Mouse (Mus musculus) CH12.LX (cell line): ENCODE results near the gene L3mbtl2. TPM values are rescaled to one million over a fixed set of nuclear protein-coding genes. Genes with fewer than 3 reads are reported as not detected.

Experiments
- DNase-seq: peaks from one replicate; pipeline ENCODE4 v3.0.0-alpha.2; 2013; ENCODE audit errors: extremely low read depth
- H3K27ac ChIP-seq: 2 replicates; pipeline ENCODE4 v1.5.1; 2012; ENCODE audit warnings: low read depth, mild to moderate bottlenecking, control low read depth, moderate library complexity; ENCODE audit not compliant: insufficient read depth
- H3K27me3 ChIP-seq: replicated peaks from 2 replicates; pipeline ENCODE3; 2012; ENCODE audit warnings: inconsistent platforms
- H3K36me3 ChIP-seq, 2 experiments: replicated peaks in 1 of 2; 2 replicates each; pipeline versions ENCODE3 to v1.6.1; 2012; ENCODE audit warnings: inconsistent platforms in 1 of 2, low read length in 1 of 2, mild to moderate bottlenecking in 1 of 2, mixed read lengths in 1 of 2, moderate library complexity in 1 of 2; ENCODE audit not compliant: control insufficient read depth in 1 of 2, insufficient read depth in 1 of 2
- H3K4me1 ChIP-seq, 2 experiments: 2 replicates each; pipeline ENCODE4 v1.6.1; 2012; ENCODE audit warnings: inconsistent platforms in 1 of 2, moderate library complexity in 1 of 2; ENCODE audit not compliant: insufficient read depth in 2 of 2, control insufficient read depth in 1 of 2
- H3K4me2 ChIP-seq: 2 replicates; pipeline ENCODE4 v1.6.1; 2012; ENCODE audit warnings: low read depth, mild to moderate bottlenecking, control low read depth; ENCODE audit not compliant: poor library complexity, insufficient read depth, severe bottlenecking
- H3K4me3 ChIP-seq, 3 experiments: fragments of 150-350 bp in 1 of 3; sonication (generic) in 1 of 3; replicated peaks in 1 of 3; 2 replicates each; pipeline versions ENCODE3 to v1.5.1; 2011 to 2012; ENCODE audit warnings: low read depth in 2 of 3, low read length in 2 of 3, mild to moderate bottlenecking in 2 of 3, moderate library complexity in 2 of 3, control low read depth in 1 of 3, improper control_type of control experiment in 1 of 3, inconsistent platforms in 1 of 3, mixed read lengths in 1 of 3; ENCODE audit not compliant: poor library complexity in 1 of 3
- H3K79me2 ChIP-seq: replicated peaks from 2 replicates; pipeline ENCODE4 v1.6.1; 2012; ENCODE audit warnings: mild to moderate bottlenecking, moderate library complexity; ENCODE audit not compliant: control insufficient read depth, poor library complexity, insufficient read depth, severe bottlenecking; ENCODE audit errors: extremely low read depth
- H3K9ac ChIP-seq: 2 replicates; pipeline ENCODE4 v1.6.1; 2012; ENCODE audit warnings: low read depth, mild to moderate bottlenecking, control low read depth, moderate library complexity; ENCODE audit not compliant: insufficient read depth
- H3K9me3 ChIP-seq: replicated peaks from 2 replicates; pipeline ENCODE3; 2012; ENCODE audit warnings: low read length, inconsistent platforms, mixed read lengths
- BHLHE40 ChIP-seq: IDR thresholded peaks from 2 replicates; pipeline ENCODE4 v1.6.1; 2011; ENCODE audit warnings: mild to moderate bottlenecking, low read depth, low read length, improper control_type of control experiment
- CHD2 ChIP-seq: IDR thresholded peaks from 2 replicates; pipeline ENCODE4 v1.6.1; 2011; ENCODE audit warnings: low read length, improper control_type of control experiment
- E2F4 ChIP-seq: IDR thresholded peaks from 2 replicates; pipeline ENCODE4 v1.6.1; 2011; ENCODE audit warnings: low read depth, low read length, improper control_type of control experiment; ENCODE audit not compliant: insufficient replicate concordance
- ELF1 ChIP-seq: IDR thresholded peaks from 2 replicates; pipeline ENCODE4 v1.6.1; 2014; ENCODE audit warnings: low read depth, mild to moderate bottlenecking, inconsistent platforms, low read length, improper control_type of control experiment
- EP300 ChIP-seq: IDR thresholded peaks from 2 replicates; pipeline ENCODE4 v1.6.1; 2011; ENCODE audit warnings: low read length, improper control_type of control experiment
- ETS1 ChIP-seq: conservative IDR thresholded peaks from 2 replicates; pipeline ENCODE4 v1.6.1; 2012; ENCODE audit warnings: low read depth, mild to moderate bottlenecking, inconsistent platforms, low read length, improper control_type of control experiment, moderate library complexity
- GABPA ChIP-seq: IDR thresholded peaks from 2 replicates; pipeline ENCODE4 v1.6.1; 2012; ENCODE audit warnings: low read depth, low read length, improper control_type of control experiment, inconsistent platforms; ENCODE audit not compliant: insufficient replicate concordance
- IRF4 ChIP-seq: IDR thresholded peaks from 2 replicates; pipeline ENCODE4 v1.6.1; 2014; ENCODE audit warnings: low read depth, mild to moderate bottlenecking, inconsistent platforms, low read length, improper control_type of control experiment
- KAT2A ChIP-seq: IDR thresholded peaks from 2 replicates; pipeline ENCODE4 v1.6.1; 2012; ENCODE audit warnings: low read length, improper control_type of control experiment, inconsistent platforms; ENCODE audit not compliant: insufficient replicate concordance
- MAX ChIP-seq: IDR thresholded peaks from 2 replicates; pipeline ENCODE4 v1.6.1; 2011; ENCODE audit warnings: low read length, improper control_type of control experiment
- MXI1 ChIP-seq: IDR thresholded peaks from 2 replicates; pipeline ENCODE4 v1.6.1; 2011; ENCODE audit warnings: mild to moderate bottlenecking, low read depth, low read length, improper control_type of control experiment
- MYC ChIP-seq: IDR thresholded peaks from 2 replicates; pipeline ENCODE4 v1.6.1; 2011; ENCODE audit warnings: low read depth, mild to moderate bottlenecking, improper control_type of control experiment, low read length
- NRF1 ChIP-seq: IDR thresholded peaks from 2 replicates; pipeline ENCODE4 v1.6.1; 2014; ENCODE audit warnings: low read depth, mild to moderate bottlenecking, inconsistent platforms, low read length, improper control_type of control experiment, moderate library complexity
- PAX5 ChIP-seq: IDR thresholded peaks from 2 replicates; pipeline ENCODE4 v1.6.1; 2012; ENCODE audit warnings: low read length, inconsistent platforms, mixed read lengths
- POLR2A ChIP-seq: IDR thresholded peaks from 2 replicates; pipeline ENCODE4 v1.6.1; 2011; ENCODE audit warnings: low read depth, mild to moderate bottlenecking, improper control_type of control experiment, low read length
- RCOR1 ChIP-seq: conservative IDR thresholded peaks from 2 replicates; pipeline ENCODE4 v1.6.1; 2012; ENCODE audit warnings: low read depth, mild to moderate bottlenecking, inconsistent platforms, low read length, improper control_type of control experiment
- SIN3A ChIP-seq: IDR thresholded peaks from 2 replicates; pipeline ENCODE4 v1.6.1; 2012; ENCODE audit warnings: low read length, improper control_type of control experiment, inconsistent platforms
- SMC3 ChIP-seq: IDR thresholded peaks from 2 replicates; pipeline ENCODE4 v1.6.1; 2011; ENCODE audit warnings: low read depth, low read length, improper control_type of control experiment
- UBTF ChIP-seq: IDR thresholded peaks from 2 replicates; pipeline ENCODE4 v1.6.1; 2012; ENCODE audit warnings: low read depth, mild to moderate bottlenecking, inconsistent platforms, low read length, improper control_type of control experiment, moderate library complexity
- USF2 ChIP-seq: conservative IDR thresholded peaks from 2 replicates; pipeline ENCODE4 v1.6.1; 2011; ENCODE audit warnings: low read depth, low read length, improper control_type of control experiment
- ZC3H11A ChIP-seq: IDR thresholded peaks from 2 replicates; pipeline ENCODE4 v1.6.1; 2012; ENCODE audit warnings: low read depth, mild to moderate bottlenecking, inconsistent platforms, low read length, improper control_type of control experiment
- ZMIZ1 ChIP-seq: IDR thresholded peaks from 2 replicates; pipeline ENCODE4 v1.6.1; 2012; ENCODE audit warnings: low read depth, mild to moderate bottlenecking, inconsistent platforms, low read length, improper control_type of control experiment
- ZNF384 ChIP-seq: IDR thresholded peaks from 2 replicates; pipeline ENCODE4 v1.6.1; 2012; ENCODE audit warnings: low read depth, low read length, improper control_type of control experiment, inconsistent platforms
- dilution Hi-C: fragments of 300-500 bp; cut with MboI; formaldehyde crosslinking; loops from 2 replicates; pipeline ENCODE4 v1.14.3; 2020; ENCODE audit warnings: low sequenced_read_pairs; ENCODE audit not compliant: extremely low pct_unique_long_range_greater_than_20kb, extremely low pct_ligation_motif_present
- in situ Hi-C: fragments of 300-500 bp; cut with MboI; formaldehyde crosslinking; loops from 3 replicates; pipeline ENCODE4 v1.14.3; 2019; ENCODE audit warnings: low sequenced_read_pairs, low pct_ligation_motif_present, low pct_unique_long_range_greater_than_20kb, mixed read lengths
- polyA plus RNA-seq: library from polyadenylated mRNA; unstranded; fragments of >175 nt; gene quantifications from 2 replicates; pipeline ENCODE4 v1.2.1, GENCODE M21; 2012; ENCODE audit warnings: low read depth; ENCODE audit not compliant: insufficient read length
- total RNA-seq, 2 experiments: library from RNA; depleted of rRNA; stranded (reverse); fragments of 300-350 nt in 1 of 2; fragments of >200 nt in 1 of 2; gene quantifications; 2 replicates each; pipeline ENCODE4 v1.2.3; 2012 to 2014

The L3mbtl2 gene
- total and polyA plus RNA-seq, 3 experiments: 26.4 to 40.0 (median 29.7) TPM

DNA sequence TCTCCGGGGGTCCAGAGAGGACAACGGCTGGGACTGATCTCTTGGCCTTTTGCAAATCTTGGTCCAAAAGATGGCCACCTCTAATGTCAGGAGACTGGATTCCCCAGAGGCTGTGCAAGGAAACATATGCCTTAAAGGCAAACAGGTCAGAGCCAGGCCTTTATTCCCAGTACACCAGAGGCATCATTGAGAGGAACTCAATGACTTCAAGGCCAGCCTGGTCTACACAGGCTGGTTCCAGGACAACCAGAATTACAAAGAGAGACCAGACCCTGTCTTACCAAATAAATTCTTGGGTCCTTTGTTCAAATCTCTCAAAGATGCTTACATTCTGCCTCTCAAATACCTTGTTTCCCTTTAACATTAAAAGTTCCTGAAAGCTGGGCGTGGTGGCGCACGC lies 58.7 kb downstream of the L3mbtl2 start:
- Histone ChIP-seq H3K36me3 (peaks cover 76 to 95% of the 10 kb centered on the region in 2 experiments), H3K27me3 (no peaks in the 10 kb centered on the region), H3K4me3 (no peak overlapping the region), H3K4me2 (no peak overlapping the region), H3K9me3 (no peaks in the 10 kb centered on the region), H3K27ac (no peak overlapping the region), H3K9ac (no peak overlapping the region), H3K79me2 (peaks cover 47% of the 10 kb centered on the region), H3K4me1 (peaks cover 5 to 21% of the 10 kb centered on the region in 2 experiments; a peak in 3 of 4 replicates)
- DNase-seq: no peak
- dilution Hi-C loops: no loop called here
- TF ChIP-seq ETS1 (no peak), MXI1 (no peak), SIN3A (no peak), NRF1 (no peak), ELF1 (no peak)
- TF ChIP-seq, all 38 proteins: peak for 0
- in situ Hi-C loops: loop anchor here (25.0 kb wide), 1 partner anchor 190 kb away; no protein-coding TSS in a partner anchor

DNA sequence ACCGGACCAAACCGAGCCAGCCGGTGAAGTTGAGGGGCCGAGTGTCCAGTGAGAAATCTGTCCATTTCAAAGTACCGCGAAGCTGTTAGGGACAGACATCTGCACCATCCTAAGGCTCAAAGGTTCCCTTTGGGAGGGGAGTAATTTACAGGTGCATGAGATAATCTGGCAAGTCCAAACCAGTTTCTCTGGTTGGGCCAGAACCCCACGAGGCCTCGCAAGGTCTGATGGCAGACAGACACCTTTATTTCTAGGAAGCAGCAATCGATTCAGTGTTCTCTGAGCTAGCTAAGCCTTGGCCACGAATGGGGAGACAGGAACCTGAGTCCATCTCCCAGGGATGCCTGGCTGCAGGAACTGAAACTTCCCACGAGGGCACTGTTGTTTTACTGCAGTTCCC lies 60.0 kb downstream of the L3mbtl2 start:
- in situ Hi-C loops (loop anchor here (25.0 kb wide), 1 partner anchor 189 kb away; no protein-coding TSS in a partner anchor), dilution Hi-C loops (no loop called here)
- peaks cover 60% of the 10 kb centered on the region for H3K79me2 ChIP-seq
- H3K36me3 ChIP-seq: peaks cover 64 to 85% of the 10 kb centered on the region in 2 experiments
- no peak for DNase-seq
- no peaks in the 10 kb centered on the region for H3K27me3 ChIP-seq
- H3K4me3 ChIP-seq: no peak overlapping the region
- no peak overlapping the region for H3K4me2 ChIP-seq
- no peaks in the 10 kb centered on the region for H3K9me3 ChIP-seq
- no peak overlapping the region for H3K9ac ChIP-seq
- no peak overlapping the region for H3K27ac ChIP-seq
- peaks cover 5 to 29% of the 10 kb centered on the region in 2 experiments for H3K4me1 ChIP-seq
- TF ChIP-seq MYC: no peak
- TF ChIP-seq MAX: no peak
- TF ChIP-seq ZMIZ1: no peak
- TF ChIP-seq UBTF: no peak
- TF ChIP-seq E2F4: no peak
- TF ChIP-seq KAT2A: no peak
- TF ChIP-seq EP300: no peak
- no peak for TF ChIP-seq SMC3
- TF ChIP-seq BHLHE40: no peak
- TF ChIP-seq PAX5: no peak
- no peak for TF ChIP-seq SIN3A
- TF ChIP-seq ZNF384: no peak
- no peak for TF ChIP-seq POLR2A
- no peak for TF ChIP-seq IRF4
- TF ChIP-seq MXI1: no peak
- no peak for TF ChIP-seq RCOR1
- no peak for TF ChIP-seq CHD2
- TF ChIP-seq GABPA: no peak
- TF ChIP-seq USF2: no peak
- no peak for TF ChIP-seq ZC3H11A
- TF ChIP-seq, all 38 proteins: peak for 0
